Mouse (Mus musculus): ENCODE measurements around the gene Tspyl3. TPM values are rescaled to one million over a fixed set of nuclear protein-coding genes. Genes with fewer than 3 reads are reported as not detected.

Tspyl3 gene
- total and polyA plus RNA-seq, 2 experiments from 2014 or later: 30.1 to 54.7 TPM

GRCm38 (mm10) chr2:153222130-153222529 is 3.1 kb downstream of the Tspyl3 start:
- H3K27ac ChIP-seq (ENCODE audit: low read depth, low read length): no peak overlapping the region
- H3K4me1 ChIP-seq (ENCODE audit: insufficient read depth, low read length): peaks cover 9% of the 10 kb centered on the region; the same call in 1 of the 2 replicates
- 0 out of 2 replicates have a peak, but pooled peaks cover 4% of the 10 kb centered on the region for H3K36me3 ChIP-seq (ENCODE audit: insufficient read depth, low read length)
- TF ChIP-seq CTCF (IDR thresholded peaks at IDR 0.05): no peak
- H3K4me3 ChIP-seq (ENCODE audit: low read depth, low read length): no peak overlapping the region
- H3K9ac ChIP-seq (replicated peaks; ENCODE audit: low read length, poor library complexity, severe bottlenecking): no peak overlapping the region
- H3K27me3 ChIP-seq (ENCODE audit: insufficient read depth, low read length): no peaks in the 10 kb centered on the region
- no peak overlapping the region for H3K4me2 ChIP-seq (ENCODE audit: low read depth, low read length, poor library complexity, severe bottlenecking)
- DNase-seq (ENCODE audit: low spot score) (no peak), ATAC-seq (ENCODE audit: low FRiP score) (no peak)
- no peaks in the 10 kb centered on the region for H3K9me3 ChIP-seq (ENCODE audit: low read length)

GRCm38 (mm10) chr2:153221620-153222019 is 3.6 kb downstream of the Tspyl3 start:
- peaks cover 9% of the 10 kb centered on the region; the same call in 1 of the 2 replicates for H3K4me1 ChIP-seq (ENCODE audit: insufficient read depth, low read length)
- H3K27ac ChIP-seq (ENCODE audit: low read depth, low read length): no peak overlapping the region
- H3K9me3 ChIP-seq (ENCODE audit: low read length): no peaks in the 10 kb centered on the region
- no peak for TF ChIP-seq CTCF (IDR thresholded peaks at IDR 0.05)
- no peaks in the 10 kb centered on the region for H3K27me3 ChIP-seq (ENCODE audit: insufficient read depth, low read length)
- ATAC-seq (ENCODE audit: low FRiP score) (no peak), DNase-seq (ENCODE audit: low spot score) (no peak)
- H3K9ac ChIP-seq (replicated peaks; ENCODE audit: low read length, poor library complexity, severe bottlenecking): no peak overlapping the region
- 89% methylated on average over 4 of the region's 4 CpGs for WGBS
- H3K4me2 ChIP-seq (ENCODE audit: low read depth, low read length, poor library complexity, severe bottlenecking): no peak overlapping the region
- 0 out of 2 replicates have a peak, but pooled peaks cover 4% of the 10 kb centered on the region for H3K36me3 ChIP-seq (ENCODE audit: insufficient read depth, low read length)
- H3K4me3 ChIP-seq (ENCODE audit: low read depth, low read length): no peak overlapping the region

GRCm38 (mm10) chr2:153218516-153218915 is 6.7 kb downstream of the Tspyl3 start:
- Histone ChIP-seq H3K4me1 (ENCODE audit: insufficient read depth, low read length) (no peaks in the 10 kb centered on the region), H3K9me3 (ENCODE audit: low read length) (no peaks in the 10 kb centered on the region), H3K4me3 (ENCODE audit: low read depth, low read length) (no peak overlapping the region), H3K27me3 (ENCODE audit: insufficient read depth, low read length) (no peaks in the 10 kb centered on the region), H3K4me2 (ENCODE audit: low read depth, low read length, poor library complexity, severe bottlenecking) (no peak overlapping the region), H3K27ac (ENCODE audit: low read depth, low read length) (no peak overlapping the region), H3K36me3 (ENCODE audit: insufficient read depth, low read length) (0 out of 2 replicates have a peak, but pooled peaks cover 4% of the 10 kb centered on the region), H3K9ac (replicated peaks; ENCODE audit: low read length, poor library complexity, severe bottlenecking) (no peak overlapping the region)
- 81% methylated on average over 3 of the region's 3 CpGs for WGBS
- ATAC-seq (ENCODE audit: low FRiP score) (no peak), DNase-seq (ENCODE audit: low spot score) (no peak)
- TF ChIP-seq CTCF (IDR thresholded peaks at IDR 0.05): no peak

DNA sequence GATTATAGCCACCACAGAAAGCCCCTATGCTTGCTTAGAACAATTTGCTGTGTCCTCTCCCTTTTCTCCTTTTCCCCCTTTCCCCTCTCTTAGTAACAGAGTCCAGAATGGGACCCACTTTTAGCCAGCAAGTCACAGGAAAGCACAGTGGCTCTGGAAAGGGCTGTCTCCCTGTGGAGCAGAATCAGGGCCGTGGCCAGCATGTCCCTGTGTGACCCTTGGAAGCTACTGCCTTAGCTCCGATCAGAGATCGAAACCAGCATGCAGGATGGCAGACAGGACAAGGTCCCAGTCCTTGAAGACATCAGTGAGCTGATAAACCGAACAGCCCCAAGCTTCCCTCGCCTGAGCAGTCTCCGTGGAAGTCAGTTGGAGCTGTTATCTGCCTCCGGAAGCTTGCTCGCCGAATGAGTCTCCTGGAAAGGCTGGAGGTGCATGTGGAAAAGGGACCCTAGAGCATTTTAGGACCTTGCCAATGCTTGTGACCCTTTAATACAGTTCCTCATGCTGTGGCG is 7.4 kb downstream of the Tspyl3 start:
- Histone ChIP-seq H3K4me1 (ENCODE audit: insufficient read depth, low read length) (no peaks in the 10 kb centered on the region), H3K9ac (replicated peaks; ENCODE audit: low read length, poor library complexity, severe bottlenecking) (no peak overlapping the region), H3K27me3 (ENCODE audit: insufficient read depth, low read length) (no peaks in the 10 kb centered on the region), H3K4me2 (ENCODE audit: low read depth, low read length, poor library complexity, severe bottlenecking) (no peak overlapping the region), H3K27ac (ENCODE audit: low read depth, low read length) (no peak overlapping the region), H3K36me3 (ENCODE audit: insufficient read depth, low read length) (0 out of 2 replicates have a peak, but pooled peaks cover 4% of the 10 kb centered on the region), H3K4me3 (ENCODE audit: low read depth, low read length) (no peak overlapping the region), H3K9me3 (ENCODE audit: low read length) (no peaks in the 10 kb centered on the region)
- ATAC-seq (ENCODE audit: low FRiP score): no peak
- no peak for DNase-seq (ENCODE audit: low spot score)
- 90% methylated on average over 10 of the region's 10 CpGs for WGBS
- TF ChIP-seq CTCF (IDR thresholded peaks at IDR 0.05): no peak

- no peak for TF ChIP-seq CTCF (IDR thresholded peaks at IDR 0.05)
- Histone ChIP-seq H3K27me3 (ENCODE audit: insufficient read depth, low read length) (no peaks in the 10 kb centered on the region), H3K9me3 (ENCODE audit: low read length) (no peaks in the 10 kb centered on the region), H3K27ac (ENCODE audit: low read depth, low read length) (no peak overlapping the region), H3K9ac (replicated peaks; ENCODE audit: low read length, poor library complexity, severe bottlenecking) (no peak overlapping the region), H3K36me3 (ENCODE audit: insufficient read depth, low read length) (no peaks in the 10 kb centered on the region), H3K4me3 (ENCODE audit: low read depth, low read length) (no peak overlapping the region), H3K4me1 (ENCODE audit: insufficient read depth, low read length) (no peaks in the 10 kb centered on the region), H3K4me2 (ENCODE audit: low read depth, low read length, poor library complexity, severe bottlenecking) (no peak overlapping the region)
- ATAC-seq (ENCODE audit: low FRiP score): no peak
- no peak for DNase-seq (ENCODE audit: low spot score)
- WGBS: 80% methylated on average over 4 of the region's 4 CpGs
Observed at GRCm38 (mm10) chr2:153215421-153215820, 9.8 kb downstream of the Tspyl3 start.

- 78% methylated on average over 6 of the region's 6 CpGs for WGBS
Observed at GRCm38 (mm10) chr2:153214771-153215259, 10.4 kb downstream of the Tspyl3 start.

More at GRCm38 (mm10) chr2:153214771-153215259, 10.4 kb downstream of the Tspyl3 start:
- ATAC-seq (ENCODE audit: low FRiP score) (no peak), DNase-seq (ENCODE audit: low spot score) (no peak)
- Histone ChIP-seq H3K9ac (replicated peaks; ENCODE audit: low read length, poor library complexity, severe bottlenecking) (no peak overlapping the region), H3K27me3 (ENCODE audit: insufficient read depth, low read length) (no peaks in the 10 kb centered on the region), H3K4me2 (ENCODE audit: low read depth, low read length, poor library complexity, severe bottlenecking) (no peak overlapping the region), H3K9me3 (ENCODE audit: low read length) (no peaks in the 10 kb centered on the region), H3K27ac (ENCODE audit: low read depth, low read length) (no peak overlapping the region), H3K36me3 (ENCODE audit: insufficient read depth, low read length) (peaks cover 2% of the 10 kb centered on the region), H3K4me3 (ENCODE audit: low read depth, low read length) (no peak overlapping the region), H3K4me1 (ENCODE audit: insufficient read depth, low read length) (no peaks in the 10 kb centered on the region)
- TF ChIP-seq CTCF (IDR thresholded peaks at IDR 0.05): no peak

All from midbrain, postnatal 0 days (tissue).